In genomic region chr11:25057093-25057521, GRCm38 (mm10) we compare ENCODE assay signal across 9 mouse cellular contexts.
DNase-seq lines count a peak whose midpoint lies in the region; ATAC-seq lines count a peak whose summit lies in the region.
"Had no signal": no experiment of that assay in that cellular context is flagged by ENCODE, and none has a peak within 500 bp of the region (broad histone marks: within the 10 kb centered on the region; RNA-seq: fewer than 3 reads in every experiment).

No protein-coding gene starts in this region.

- H3K27ac ChIP-seq in liver, embryonic 11.5 days (ENCODE audit: low read depth, low read length): no peak overlapping the region
- no peak overlapping the region for H3K27ac ChIP-seq in forebrain, embryonic 16.5 days (ENCODE audit: low read length)
- H3K27ac ChIP-seq in limb, embryonic 13.5 days: peak overlapping the region; percentile 40; the same call in 1 of the 2 replicates
- no peak overlapping the region for H3K27ac ChIP-seq in stomach, embryonic 16.5 days (ENCODE audit: low read length)

- ATAC-seq in liver, embryonic 11.5 days (replicated peaks; ENCODE audit: low FRiP score): peak; percentile 69
- ATAC-seq in forebrain, embryonic 16.5 days: peak; percentile 73
- peak; percentile 84 for ATAC-seq in limb, embryonic 13.5 days (ENCODE audit: low FRiP score, low read depth)
- ATAC-seq in stomach, embryonic 16.5 days (ENCODE audit: insufficient read depth, low FRiP score): peak; percentile 75; the same call in 1 of the 2 replicates
- no peak for ATAC-seq in frontal cortex, adult (ENCODE audit: low TSS enrichment)

- H3K9me3 ChIP-seq in liver, embryonic 11.5 days (ENCODE audit: control insufficient read depth, low read length): no peaks in the 10 kb centered on the region; the same call in 1 of the 2 replicates
- H3K9me3 ChIP-seq in forebrain, embryonic 16.5 days (ENCODE audit: control insufficient read depth, low read length): 0 out of 2 replicates have a peak, but pooled peaks cover 2% of the 10 kb centered on the region
- 0 out of 2 replicates have a peak, but pooled peaks cover 3% of the 10 kb centered on the region for H3K9me3 ChIP-seq in limb, embryonic 13.5 days
- H3K9me3 ChIP-seq in stomach, embryonic 16.5 days (replicated peaks; ENCODE audit: control insufficient read depth, low read length): 0 out of 2 replicates have a peak, but pooled peaks cover 3% of the 10 kb centered on the region
- H3K9me3 ChIP-seq: G1E had no signal

- H3K27me3 ChIP-seq in liver, embryonic 11.5 days (replicated peaks; ENCODE audit: control insufficient read depth, insufficient read depth, low read length): no peaks in the 10 kb centered on the region
- H3K27me3 ChIP-seq in forebrain, embryonic 16.5 days (replicated peaks; ENCODE audit: control insufficient read depth, insufficient read depth, low read length): no peaks in the 10 kb centered on the region
- H3K27me3 ChIP-seq in limb, embryonic 13.5 days: no peaks in the 10 kb centered on the region
- no peaks in the 10 kb centered on the region for H3K27me3 ChIP-seq in stomach, embryonic 16.5 days (ENCODE audit: control insufficient read depth, insufficient read depth, low read length)

- no peak overlapping the region for H3K4me3 ChIP-seq in liver, embryonic 11.5 days (ENCODE audit: low read depth, low read length)
- H3K4me3 ChIP-seq in forebrain, embryonic 16.5 days (replicated peaks; ENCODE audit: low read length): no peak overlapping the region
- no peak overlapping the region for H3K4me3 ChIP-seq in limb, embryonic 13.5 days
- no peak overlapping the region for H3K4me3 ChIP-seq in stomach, embryonic 16.5 days (replicated peaks; ENCODE audit: low read length)

- 27% methylated on average over 7 of the region's 7 CpGs for WGBS in liver, embryonic 11.5 days
- WGBS in forebrain, embryonic 16.5 days: 1% methylated on average over 7 of the region's 7 CpGs
- under 1% methylated on average over 7 of the region's 7 CpGs for WGBS in limb, embryonic 13.5 days
- 5% methylated on average over 7 of the region's 7 CpGs for WGBS in stomach, embryonic 16.5 days

- H3K9ac ChIP-seq in liver, embryonic 11.5 days (ENCODE audit: low read depth, low read length): no peak overlapping the region
- H3K9ac ChIP-seq in forebrain, embryonic 16.5 days (replicated peaks; ENCODE audit: low read depth, low read length): no peak overlapping the region; the same call in 1 of the 2 replicates
- no peak overlapping the region for H3K9ac ChIP-seq in limb, embryonic 13.5 days
- no peak overlapping the region for H3K9ac ChIP-seq in stomach, embryonic 16.5 days (ENCODE audit: low read length)

- no peaks in the 10 kb centered on the region for H3K36me3 ChIP-seq in liver, embryonic 11.5 days (ENCODE audit: control insufficient read depth, insufficient read depth, low read length)
- no peaks in the 10 kb centered on the region for H3K36me3 ChIP-seq in forebrain, embryonic 16.5 days (ENCODE audit: control insufficient read depth, insufficient read depth)
- no peaks in the 10 kb centered on the region for H3K36me3 ChIP-seq in limb, embryonic 13.5 days
- no peaks in the 10 kb centered on the region for H3K36me3 ChIP-seq in stomach, embryonic 16.5 days (ENCODE audit: control insufficient read depth, insufficient read depth, low read length)
- H3K36me3 ChIP-seq: G1E had no signal

- no peaks in the 10 kb centered on the region for H3K4me1 ChIP-seq in liver, embryonic 11.5 days (replicated peaks; ENCODE audit: control insufficient read depth, insufficient read depth, low read length)
- peaks cover 9% of the 10 kb centered on the region; the same call in 1 of the 2 replicates for H3K4me1 ChIP-seq in forebrain, embryonic 16.5 days (replicated peaks; ENCODE audit: control insufficient read depth, insufficient read depth, low read length)
- H3K4me1 ChIP-seq in limb, embryonic 13.5 days: peaks cover 31% of the 10 kb centered on the region
- peaks cover 5% of the 10 kb centered on the region; the same call in 1 of the 2 replicates for H3K4me1 ChIP-seq in stomach, embryonic 16.5 days (ENCODE audit: control insufficient read depth, insufficient read depth, low read length)

- no peak for DNase-seq in liver, embryonic 11.5 days (ENCODE audit: low spot score)
- DNase-seq in liver: no peak
- no peak for DNase-seq in cerebellum, adult 11 months
- no peak for DNase-seq in layer of hippocampus, adult 9-11 months

- H3K4me2 ChIP-seq in liver, embryonic 11.5 days: no peak overlapping the region
- H3K4me2 ChIP-seq in forebrain, embryonic 16.5 days (ENCODE audit: low read length): peak overlapping the region; percentile 33
- H3K4me2 ChIP-seq in limb, embryonic 13.5 days (replicated peaks): peak overlapping the region; percentile 46
- peak overlapping the region; percentile 35 for H3K4me2 ChIP-seq in stomach, embryonic 16.5 days (ENCODE audit: low read depth, low read length)
